Mouse (Mus musculus): ENCODE measurements around the gene Tet3. TPM values are rescaled to one million over a fixed set of nuclear protein-coding genes. Genes with fewer than 3 reads are reported as not detected.
A peak's percentile ranks its signal among the peaks of the same experiment; 100 is the strongest.

Tet3 gene
- total RNA-seq, 2 experiments from 2014 or later: 53.2 to 58.7 TPM

DNA sequence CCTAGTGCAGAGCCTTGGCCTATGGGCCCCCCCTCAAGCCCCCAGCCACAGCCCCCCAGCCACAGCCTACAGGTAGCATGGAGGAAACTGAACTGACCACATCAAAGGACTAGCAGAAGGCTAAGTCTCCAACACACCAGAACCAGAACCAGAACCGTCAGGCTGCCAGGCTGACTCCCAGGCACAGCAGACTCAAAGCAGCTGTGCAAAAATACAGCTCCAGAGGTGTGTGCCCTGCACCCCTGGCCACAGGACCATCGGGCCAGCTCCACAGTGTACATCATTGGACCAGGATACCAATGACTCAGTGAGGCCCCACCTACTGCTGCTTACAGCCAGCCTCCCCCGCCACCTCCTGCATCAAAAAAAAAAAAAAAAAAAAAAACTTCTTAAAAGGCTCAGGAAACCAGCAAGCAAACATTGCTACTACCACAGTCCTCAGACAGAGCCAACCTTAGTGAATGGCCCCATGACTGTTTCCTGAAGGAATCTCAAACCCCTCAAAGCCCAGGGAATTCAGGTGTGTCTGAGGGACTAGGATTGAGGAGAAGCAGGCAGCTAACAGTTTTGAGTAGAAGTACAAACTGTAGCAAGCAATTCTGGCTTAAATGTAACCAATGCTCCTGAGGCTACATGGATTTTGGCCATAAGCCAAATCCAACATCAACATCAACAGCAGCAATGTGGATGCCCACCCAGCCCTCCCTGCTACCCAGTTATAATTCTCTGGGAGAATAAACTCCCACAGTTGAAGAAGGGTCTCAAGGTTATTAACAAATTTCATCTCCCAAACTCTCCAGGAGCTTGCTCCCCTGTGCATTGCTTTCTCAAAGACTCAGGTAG, 42.4 kb downstream of the Tet3 start:
- DNase-seq (ENCODE audit: low spot score in 2 of 2): no peak

DNA sequence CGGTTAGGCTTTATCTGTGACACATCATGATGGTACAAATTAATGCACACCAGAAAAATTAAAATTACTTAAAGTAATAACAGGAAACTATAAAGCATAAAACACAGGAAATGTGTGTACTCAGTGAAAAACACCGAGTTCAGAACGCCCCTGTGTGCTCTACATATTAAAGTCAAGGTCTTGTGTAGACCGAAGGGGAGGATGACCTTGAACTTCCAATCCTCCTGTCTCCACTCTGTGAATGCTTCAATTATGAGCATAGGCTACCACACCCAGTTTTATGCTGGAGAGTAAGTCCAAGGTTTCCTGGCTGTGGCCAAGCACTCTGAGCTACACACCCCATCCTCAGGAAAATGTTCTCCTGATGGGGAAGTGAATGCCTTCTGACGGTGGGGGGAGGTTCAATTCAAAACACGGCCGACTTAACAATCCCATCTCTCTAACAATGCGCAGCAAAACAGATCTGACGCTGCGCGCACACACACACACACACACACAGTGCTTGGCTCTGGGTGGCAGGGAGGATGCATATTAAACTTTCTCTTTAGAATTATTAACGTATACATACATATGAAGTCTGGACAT, 43.4 kb downstream of the Tet3 start:
- no peak for DNase-seq (ENCODE audit: low spot score in 2 of 2)

DNA sequence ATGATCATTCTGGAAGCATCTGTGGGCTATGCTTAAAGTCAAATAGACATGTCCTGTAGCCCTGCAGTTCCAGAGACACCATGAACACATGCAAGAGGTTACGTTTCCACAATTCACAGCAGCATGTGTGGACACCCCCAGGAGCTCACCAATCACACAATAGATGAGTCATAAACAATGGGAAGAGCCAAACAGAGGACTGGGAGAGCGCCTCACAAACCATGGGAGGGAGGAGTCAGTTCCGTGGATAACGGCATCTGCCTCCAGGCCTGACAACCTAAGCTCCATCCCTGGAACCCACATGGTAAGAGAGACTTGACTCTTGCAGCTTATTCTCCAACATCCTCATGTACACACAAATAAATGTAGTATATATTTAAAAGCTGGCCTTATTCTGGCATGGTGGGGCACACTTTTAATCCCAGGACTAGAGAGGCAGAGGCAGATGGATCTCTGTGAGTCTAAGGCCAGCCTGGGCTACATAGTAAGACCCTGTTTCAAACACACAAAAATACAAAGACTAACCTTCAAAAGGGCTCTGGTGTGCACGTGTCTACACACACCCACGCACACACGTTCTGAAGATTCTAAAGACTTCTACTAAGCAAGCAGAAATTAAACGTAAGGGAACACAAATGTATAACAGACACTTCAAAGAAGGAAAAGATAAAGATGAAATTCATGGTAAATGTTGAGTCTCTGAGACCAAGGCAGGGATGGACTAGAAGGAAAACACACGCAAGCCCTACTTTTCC, 44.1 kb downstream of the Tet3 start:
- DNase-seq (ENCODE audit: low spot score in 2 of 2): peak in 1 of 2 experiments; percentile 30

DNA sequence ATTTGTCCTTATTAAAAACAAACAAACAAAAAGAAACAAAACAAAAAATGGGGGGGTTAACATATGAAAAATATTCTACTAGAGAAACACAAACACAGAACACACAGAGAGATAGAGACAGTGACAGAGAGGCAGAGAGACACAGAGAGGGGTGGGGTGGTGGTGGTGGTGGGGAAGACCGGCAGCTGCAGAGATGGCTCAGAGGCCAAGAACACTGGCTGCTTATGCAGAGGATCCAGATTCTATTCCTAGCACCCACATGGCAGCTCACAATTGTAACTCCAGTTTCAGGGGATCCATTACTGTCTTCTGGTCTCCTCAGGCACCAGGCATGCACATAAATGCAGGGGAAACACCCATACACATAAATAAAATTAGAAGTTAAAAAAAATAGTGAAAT, 45.2 kb downstream of the Tet3 start:
- no peak for DNase-seq (ENCODE audit: low spot score in 2 of 2)

DNA sequence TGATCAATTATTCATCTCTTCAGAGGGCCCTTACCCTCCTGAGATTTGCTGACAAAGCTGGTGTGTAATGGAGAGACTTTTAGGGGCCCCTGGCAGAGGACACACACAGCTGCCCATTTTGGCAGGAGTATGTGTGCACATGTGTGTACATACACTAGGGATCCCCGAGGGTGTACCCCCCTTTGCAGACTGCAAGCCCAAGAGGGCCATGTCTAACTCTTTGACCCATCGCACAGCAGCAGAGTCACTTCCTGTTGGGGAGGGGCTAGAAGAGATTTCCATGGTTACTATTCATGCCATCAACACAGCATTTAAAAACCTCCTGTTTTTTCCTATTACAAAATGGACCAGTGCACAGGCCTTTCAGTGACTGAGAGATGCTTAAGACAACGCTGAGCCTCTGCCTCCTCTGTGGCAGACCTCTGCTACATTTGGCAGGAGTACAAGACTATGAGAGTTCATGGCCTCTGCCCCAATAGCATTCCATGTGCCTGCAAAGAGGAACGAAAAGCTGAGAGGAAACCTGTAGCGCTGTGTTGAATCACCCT, 46.0 kb downstream of the Tet3 start:
- DNase-seq (ENCODE audit: low spot score in 2 of 2): no peak

DNA sequence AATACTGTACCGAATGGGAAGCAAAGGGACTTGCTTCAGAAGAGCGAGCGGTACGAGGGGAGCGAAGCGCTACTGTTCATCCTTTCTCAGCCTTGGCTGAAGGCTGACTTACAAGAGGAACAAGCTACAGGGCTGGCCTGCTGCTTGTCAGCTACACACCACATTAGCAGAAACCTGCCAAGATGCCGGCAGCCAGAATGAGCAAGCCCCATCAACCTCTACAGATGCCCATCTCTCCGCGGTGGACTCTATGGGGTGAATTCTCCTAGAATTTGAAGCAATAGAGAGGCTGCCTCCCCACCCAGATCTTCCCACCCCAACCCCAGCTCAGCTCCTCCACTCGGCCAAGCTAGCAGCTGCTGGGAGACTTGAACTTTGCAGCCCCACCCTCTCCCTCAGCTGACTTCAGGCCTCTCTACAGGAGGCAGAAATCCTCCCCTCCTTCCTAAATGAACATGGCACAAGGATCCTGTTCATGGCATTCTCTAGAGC, 46.5 kb downstream of the Tet3 start:
- no peak for DNase-seq (ENCODE audit: low spot score in 2 of 2)

DNA sequence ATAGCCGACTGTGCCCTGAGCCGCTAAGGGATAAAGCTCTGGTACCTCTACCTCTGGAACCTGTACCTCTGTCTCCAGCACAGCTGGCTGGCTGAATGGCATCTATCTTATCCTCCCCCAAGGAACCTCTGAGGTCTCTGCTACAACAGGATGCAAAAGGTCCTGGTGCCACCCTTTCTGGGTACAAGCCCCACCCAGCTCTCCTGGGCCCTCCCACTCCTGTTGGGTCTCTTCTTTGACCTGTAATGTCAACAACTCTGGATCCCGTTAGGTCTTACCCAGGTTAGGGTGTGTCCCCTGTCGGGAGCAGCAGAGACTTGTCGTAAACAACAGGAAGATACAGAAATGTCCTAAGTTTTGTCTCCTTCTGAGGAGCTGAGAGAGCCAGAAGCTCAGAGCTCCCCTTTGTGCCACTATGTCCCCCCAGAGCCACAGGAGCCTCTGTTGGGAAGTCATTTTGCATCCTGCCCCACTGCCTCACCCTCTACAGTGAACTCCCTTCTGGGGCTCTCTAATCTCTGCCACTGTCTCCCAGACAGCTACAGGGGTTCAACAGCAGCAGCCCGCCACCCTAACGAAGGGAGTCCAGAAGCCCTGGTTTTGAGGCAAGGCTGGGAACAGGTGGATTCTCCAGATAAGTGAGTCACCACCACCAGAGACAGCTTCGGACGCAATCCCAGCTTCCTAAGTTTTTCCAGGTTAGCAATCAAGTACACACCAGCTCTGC, 47.1 kb downstream of the Tet3 start:
- no peak for DNase-seq (ENCODE audit: low spot score in 2 of 2)

DNA sequence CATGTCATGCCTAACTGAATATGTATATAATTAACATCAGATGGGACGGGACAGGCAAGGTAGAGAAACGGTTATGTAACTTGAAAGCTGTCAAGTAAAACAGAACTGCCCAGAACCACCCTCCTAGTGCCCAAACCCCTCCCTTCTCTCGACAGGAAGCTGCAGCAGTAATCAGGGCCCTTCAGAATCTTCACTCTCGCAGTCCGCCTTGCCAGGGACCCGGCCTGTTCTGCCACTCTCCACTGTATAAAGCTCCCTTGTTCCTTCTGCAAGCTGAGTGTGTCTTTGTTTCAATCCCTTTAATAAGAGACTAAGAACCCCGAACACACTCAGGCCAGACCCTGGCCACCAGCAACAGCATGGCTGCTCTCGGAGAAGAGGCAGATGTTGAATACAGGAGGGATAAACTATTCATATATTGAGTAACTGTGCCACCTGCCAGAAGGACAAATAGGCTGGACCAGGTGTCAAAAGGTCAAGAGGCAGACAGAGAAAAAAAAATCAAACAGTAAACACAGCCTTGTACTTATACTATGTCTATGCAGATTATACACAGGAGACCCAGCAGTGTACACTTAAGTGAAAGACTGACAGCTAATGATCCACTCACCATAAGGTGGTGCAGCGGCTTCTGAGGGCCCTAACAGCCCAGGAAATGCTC, 48.7 kb downstream of the Tet3 start:
- DNase-seq (ENCODE audit: low spot score in 2 of 2): peak in 1 of 2 experiments; percentile 38

DNA sequence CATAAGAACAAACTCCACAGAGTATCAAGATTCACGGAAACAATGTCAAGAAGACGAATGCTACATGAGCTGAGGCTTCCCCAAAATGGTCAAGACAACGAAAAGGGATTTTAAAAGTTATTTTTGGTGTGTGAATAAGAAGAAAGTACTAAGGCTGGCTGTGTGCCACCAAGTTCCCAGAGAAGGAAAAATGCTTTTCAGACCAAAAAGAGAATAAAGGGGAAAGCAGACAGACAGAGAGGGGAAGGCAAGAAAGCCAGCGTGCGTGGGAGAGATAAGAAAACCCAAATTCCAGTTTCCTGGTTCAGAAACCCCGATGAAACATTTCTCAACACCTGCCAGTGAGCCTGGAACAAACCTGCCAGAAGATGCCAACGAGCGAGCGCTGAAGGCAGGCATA, 50.4 kb downstream of the Tet3 start:
- DNase-seq (ENCODE audit: low spot score in 2 of 2): peak in 1 of 2 experiments; percentile 40

DNA sequence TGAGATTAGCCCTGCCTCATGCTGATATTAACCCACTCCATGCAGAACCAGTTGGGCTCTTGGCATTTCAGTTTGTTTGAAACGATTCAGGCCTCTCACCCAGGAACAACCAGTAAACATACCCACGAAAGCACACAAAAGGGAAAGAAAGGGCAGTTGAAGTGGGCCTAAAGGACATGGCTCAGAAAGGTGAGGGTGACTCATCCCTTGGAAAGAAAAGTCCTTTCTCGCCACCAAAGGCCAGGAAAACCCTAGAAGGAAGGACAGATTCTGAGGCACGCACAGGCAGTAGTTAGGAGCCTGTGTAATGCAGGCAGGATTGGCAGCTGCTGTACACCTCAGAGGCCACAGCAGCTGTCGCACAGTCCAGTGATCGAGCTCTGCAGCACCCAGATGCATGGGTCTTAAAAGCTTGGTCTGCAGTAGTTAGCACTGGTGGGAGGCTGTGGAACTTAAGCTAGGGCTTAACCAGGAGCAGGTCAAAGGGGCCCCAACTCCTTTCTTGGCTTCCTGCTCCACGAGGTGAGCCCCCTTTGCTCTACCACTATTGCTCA, 53.3 kb downstream of the Tet3 start:
- DNase-seq (ENCODE audit: low spot score in 2 of 2): no peak

DNA sequence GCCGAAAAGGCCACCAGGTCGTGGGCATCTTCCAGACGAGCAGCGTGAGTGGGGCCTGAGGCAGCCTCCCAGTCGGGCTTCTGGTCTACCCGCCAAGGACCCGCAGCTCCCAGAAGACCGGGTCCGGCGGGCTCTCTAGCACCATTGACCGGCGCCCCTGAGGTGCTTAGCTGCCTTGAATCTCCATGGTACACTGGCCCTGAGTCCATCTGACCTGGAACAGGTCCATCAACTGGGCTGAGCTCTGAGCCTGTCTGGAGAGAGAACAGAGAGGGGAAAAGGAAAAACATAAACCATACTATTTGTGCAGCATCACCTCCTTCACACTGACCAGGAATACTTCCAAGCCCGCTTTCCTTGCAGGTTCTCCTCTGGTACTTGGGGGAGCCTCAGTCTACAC, 54.3 kb downstream of the Tet3 start:
- no peak for DNase-seq (ENCODE audit: low spot score in 2 of 2)

DNA sequence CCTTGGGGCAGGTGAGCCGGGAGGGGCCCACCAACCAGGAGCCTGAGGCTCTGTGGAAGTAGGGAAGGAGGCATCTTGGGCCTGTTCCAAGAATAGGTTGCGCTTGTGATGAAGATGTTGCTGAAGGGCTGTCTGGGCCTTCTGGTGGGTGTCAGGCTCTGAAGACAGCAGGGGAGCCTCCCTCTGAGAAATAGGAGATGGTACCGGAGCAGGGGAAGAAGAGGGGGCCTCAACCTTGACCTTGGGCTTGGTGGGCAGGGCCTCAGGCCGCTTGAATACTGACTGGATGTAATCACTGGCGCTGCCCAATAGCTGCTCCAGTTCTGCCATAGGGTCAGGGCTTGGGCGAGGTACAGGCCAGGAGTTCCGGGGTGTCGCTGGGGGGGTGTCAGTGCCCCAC, 55.4 kb downstream of the Tet3 start:
- no peak for DNase-seq (ENCODE audit: low spot score in 2 of 2)

DNA sequence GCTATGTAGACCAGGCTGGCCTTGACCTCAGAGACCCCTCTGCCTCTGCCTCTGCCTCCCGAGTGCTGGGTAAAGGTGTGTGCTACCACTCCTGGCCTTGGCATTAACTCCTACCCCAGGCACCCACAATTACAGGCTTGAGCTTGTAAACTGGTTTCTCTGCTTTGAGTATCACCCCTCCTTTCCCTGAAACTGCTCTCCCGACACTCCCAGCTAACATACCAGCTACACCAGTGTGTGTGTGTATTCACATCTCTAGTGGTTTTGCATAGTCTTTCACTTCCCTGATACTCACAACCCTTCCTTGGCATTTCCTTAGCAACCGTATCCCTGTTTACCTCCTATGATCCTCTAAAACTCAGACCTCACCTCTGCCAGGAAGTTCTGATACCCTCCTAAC, 59.1 kb downstream of the Tet3 start:
- DNase-seq (ENCODE audit: low spot score in 2 of 2): no peak

DNA sequence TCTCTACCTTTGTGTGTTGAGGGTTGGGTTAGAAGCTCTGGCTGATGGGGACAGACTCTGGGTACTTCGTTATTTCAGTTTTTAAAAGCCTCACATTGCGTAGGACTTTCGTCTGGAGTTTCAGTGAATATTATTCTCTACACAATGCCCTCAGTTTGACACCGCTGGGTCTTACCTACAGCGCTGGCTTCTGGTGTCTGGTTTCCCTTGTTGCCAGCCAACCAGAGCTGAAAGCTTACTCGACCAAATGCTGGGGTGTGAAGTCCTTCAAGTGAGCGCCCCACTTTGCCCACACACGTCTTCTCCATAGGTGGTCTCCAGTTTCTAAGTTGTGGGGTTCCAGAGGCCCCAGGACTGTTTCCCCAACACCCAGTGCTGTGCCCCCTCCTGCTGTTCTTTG, 61.2 kb downstream of the Tet3 start:
- no peak for DNase-seq (ENCODE audit: low spot score in 2 of 2)

DNA sequence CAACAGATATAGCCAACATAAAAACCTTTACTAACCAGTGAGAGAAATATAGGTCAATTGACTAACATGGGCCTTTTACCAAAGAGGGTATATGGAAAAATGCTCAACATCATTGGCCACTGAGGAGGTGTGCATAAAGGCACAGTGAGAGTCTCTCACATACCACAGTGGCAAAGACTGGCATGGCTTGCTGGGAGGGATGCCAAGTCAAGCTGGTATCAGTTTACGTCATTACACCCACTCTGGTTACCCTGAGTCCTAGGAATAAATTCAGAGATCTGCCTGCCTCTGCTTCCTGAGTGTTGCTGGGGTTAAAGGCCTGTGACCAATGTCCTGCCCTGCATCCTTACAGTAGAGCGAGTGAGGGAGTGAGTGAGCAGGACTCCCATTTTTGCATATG, 62.2 kb downstream of the Tet3 start:
- peak in 1 of 2 experiments; percentile 48 for DNase-seq (ENCODE audit: low spot score in 2 of 2)

DNA sequence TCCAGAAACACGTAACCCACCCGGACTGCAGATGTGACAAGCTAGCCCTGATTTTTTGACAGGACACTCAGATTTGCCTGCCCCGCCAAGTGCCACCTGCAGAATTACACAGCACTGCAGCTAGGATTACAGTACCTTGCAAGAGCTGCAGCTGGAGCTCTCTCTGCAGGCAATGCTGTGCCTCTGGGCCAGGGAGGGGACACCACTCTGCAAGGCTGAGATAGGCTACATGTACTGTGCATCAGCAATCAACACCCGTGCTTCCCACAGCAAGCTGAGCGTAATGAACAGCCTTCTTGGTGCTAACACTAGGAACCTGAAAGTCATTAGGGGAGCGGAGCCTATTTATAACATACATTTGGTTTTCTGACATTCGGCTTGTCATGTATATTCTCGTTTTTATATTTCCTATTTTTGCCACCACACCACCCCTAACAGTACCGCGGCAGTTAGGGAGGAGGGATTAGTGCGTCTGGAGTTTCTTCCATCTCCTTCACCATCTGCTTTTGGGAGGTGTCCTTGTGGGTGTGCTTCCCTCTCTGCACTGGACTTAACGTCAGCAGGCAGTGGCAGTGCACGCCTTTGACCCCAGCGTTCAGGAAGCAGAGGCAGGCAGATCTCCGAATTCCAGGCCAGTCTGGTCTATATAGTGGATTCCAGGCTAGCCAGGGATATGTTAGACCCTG, 63.2 kb downstream of the Tet3 start:
- DNase-seq (ENCODE audit: low spot score in 2 of 2): no peak

DNA sequence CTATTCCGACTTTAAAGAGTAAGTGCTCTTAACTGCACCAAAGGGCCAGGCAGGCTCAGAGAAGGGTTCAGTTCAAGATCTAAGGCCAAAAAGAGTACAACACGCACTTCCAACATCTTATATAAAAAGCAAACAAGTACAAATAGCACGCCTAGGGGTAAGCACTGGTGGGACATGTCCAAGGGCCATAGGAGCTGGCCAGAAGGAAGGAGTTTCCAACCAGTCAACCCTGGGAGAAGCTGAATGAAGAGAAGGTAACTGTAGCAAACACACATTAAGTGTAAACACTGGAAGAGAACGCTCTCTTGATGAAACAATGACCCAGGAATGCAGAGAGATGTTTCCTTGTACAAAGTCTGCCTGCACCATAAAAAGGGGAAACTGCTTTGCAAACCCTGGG, 64.8 kb downstream of the Tet3 start:
- no peak for DNase-seq (ENCODE audit: low spot score in 2 of 2)

DNA sequence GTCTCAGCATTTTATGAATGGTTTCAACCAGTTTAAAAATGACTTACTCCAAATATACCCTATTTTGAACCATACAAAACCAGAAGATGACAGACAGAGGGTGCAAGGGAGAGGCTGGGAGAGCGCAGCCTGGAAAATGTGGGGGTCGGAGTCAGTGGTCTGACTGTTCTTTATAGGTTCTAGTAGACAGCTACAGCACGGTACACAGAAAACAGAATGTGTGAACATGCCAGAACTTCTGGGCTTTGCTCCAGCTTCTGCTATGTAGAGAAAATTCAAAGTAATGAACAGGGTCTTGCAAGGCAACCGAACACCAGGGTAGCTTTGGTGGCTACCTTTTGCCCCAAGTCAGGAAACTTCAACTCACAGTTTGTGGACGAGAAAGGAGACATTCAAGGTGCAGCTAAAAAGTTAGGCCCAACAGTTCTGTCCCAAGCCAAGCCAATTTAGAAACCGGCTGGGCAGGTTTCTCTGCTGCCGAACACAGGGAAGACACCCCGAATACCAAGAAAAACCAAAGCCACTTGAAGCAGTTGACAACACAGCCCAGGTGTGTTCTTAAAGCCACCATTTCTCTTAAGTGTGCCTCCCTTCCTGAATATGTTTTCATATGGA, 66.6 kb downstream of the Tet3 start:
- DNase-seq (ENCODE audit: low spot score in 2 of 2): peak in 1 of 2 experiments; percentile 61

DNA sequence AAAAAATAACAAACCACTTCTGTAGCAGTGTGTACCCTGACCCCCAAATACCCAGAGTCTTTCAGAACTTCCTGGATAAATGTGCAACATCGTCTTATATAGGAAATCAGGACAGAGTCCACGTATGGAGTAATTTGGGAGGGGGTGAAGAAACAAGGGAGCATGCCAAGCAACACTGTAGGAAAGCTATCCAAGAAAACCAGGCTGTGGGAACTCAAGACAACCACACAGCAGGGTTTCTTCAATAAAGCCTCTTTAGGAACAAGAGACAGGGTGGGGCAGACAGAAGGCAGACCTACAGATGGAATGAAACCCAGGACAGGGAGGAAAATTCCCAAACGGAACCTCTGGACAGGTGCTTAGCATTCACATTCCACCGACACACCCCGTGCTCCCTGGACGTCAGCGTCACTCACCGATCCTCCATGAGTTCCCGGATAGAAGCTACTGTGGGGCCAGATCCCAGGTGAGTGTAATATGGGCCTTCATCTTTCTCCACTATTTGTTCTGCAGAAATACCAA, 73.3 kb downstream of the Tet3 start:
- no peak for DNase-seq (ENCODE audit: low spot score in 2 of 2)

All from layer of hippocampus, adult 18-20 months (tissue).